Mouse (Mus musculus) heart, adult 10 weeks (tissue): ENCODE measurements around the gene Tmem54. TPM values are rescaled to one million over a fixed set of nuclear protein-coding genes. Genes with fewer than 3 reads are reported as not detected.

ENCODE experiments used
- polyA plus RNA-seq: library from polyadenylated mRNA; stranded (reverse); fragments of 350-450 nt; fragmentation: Illumina TruSeq; extraction: RNeasy Lipid Tissue Mini Kit (QIAGEN cat#74804); gene quantifications from one replicate; pipeline ENCODE4 v1.2.3, GENCODE M21; 2014; ENCODE audit warnings: low read depth, low replicate concordance

Tmem54 gene
- not detected for polyA plus RNA-seq

DNA sequence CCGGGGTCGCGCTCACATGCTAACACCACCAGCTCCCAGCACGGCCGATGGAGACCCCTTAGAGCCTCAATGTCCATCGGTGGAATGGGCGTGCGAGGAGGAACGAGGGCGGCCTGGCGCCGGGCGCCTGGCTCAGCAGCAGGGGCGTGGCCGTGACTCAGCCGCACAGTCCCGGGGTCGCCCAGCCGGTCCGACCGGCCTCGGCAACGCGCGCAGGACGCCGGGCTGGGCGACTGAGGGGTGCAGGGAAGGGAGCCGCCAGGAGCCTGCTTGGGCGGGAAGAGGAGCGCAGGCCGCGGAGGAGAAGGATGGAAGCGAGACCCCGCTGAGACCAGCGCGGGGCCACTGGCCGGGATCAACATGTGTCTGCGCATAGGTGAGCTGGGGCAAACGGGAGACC lies at the start of gene Tmem54:
Tmem54 (plus strand) TSS at position 193 of the 400 bp plus-strand sequence.

DNA sequence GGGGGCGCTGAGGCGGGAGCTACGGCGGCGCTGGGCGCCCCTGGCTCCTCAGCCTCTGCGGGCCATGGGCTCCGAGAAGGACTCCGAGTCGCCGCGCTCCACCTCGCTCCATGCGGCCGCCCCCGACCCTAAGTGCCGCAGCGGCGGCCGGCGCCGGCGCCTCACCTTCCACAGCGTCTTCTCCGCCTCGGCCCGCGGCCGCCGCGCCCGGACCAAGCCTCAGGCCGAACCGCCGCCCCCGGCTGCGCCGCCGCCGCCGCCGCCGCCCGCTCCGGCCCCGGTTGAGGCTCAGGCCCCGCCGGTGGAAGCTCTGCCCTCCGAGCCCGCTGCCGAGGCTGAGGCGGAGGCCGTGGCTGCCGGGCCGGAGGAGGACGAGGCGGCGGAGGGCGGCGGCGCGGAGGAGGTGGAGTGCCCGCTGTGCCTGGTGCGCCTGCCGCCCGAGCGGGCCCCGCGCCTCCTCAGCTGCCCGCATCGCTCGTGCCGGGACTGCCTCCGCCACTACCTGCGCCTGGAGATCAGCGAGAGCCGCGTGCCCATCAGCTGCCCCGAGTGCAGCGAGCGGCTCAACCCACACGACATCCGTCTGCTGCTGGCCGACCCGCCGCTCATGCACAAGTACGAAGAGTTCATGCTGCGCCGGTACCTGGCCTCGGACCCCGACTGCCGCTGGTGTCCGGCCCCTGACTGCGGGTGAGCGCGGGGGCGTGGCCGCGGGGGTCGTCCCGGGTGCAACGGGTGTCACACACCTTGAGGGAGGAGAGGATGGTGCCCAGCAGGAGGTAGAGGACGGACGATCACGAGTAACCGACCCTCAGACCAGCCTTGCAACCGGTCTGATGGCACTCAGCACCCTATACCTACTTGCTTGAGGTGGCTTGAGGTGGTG lies 46.9 kb upstream of the Tmem54 start, which contains the start of gene Rnf19b:
Rnf19b (plus strand) TSS at position 65 of the 886 bp plus-strand sequence.

DNA sequence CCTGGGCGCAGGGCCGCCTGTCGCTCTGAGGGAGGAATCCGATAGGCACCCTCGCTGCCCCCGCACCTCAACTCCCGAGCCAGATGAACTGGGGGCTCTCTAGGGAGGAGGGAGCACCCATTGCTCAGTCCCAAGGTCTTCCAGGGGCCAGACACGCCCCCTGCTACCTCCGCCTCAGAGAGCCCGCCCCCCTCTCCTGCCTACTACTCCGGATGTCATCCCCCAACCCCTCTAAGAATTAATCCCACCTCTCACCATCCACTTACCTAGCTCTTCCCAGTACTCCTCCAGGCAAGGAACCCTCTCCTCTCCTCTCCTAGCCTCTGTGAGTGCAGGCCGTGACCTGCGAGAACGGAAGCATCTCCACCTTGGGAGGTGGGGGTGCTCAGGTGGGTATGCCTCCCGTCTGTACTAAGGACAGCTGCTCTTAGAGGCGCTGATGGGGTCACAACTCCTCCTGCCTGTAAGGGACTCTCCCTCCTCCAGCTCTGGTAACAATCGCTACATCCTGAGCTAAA lies 16.3 kb downstream of the Tmem54 start, which contains the start of gene Hpca:
Hpca (minus strand) TSS at position 468 of the 518 bp plus-strand sequence.

DNA sequence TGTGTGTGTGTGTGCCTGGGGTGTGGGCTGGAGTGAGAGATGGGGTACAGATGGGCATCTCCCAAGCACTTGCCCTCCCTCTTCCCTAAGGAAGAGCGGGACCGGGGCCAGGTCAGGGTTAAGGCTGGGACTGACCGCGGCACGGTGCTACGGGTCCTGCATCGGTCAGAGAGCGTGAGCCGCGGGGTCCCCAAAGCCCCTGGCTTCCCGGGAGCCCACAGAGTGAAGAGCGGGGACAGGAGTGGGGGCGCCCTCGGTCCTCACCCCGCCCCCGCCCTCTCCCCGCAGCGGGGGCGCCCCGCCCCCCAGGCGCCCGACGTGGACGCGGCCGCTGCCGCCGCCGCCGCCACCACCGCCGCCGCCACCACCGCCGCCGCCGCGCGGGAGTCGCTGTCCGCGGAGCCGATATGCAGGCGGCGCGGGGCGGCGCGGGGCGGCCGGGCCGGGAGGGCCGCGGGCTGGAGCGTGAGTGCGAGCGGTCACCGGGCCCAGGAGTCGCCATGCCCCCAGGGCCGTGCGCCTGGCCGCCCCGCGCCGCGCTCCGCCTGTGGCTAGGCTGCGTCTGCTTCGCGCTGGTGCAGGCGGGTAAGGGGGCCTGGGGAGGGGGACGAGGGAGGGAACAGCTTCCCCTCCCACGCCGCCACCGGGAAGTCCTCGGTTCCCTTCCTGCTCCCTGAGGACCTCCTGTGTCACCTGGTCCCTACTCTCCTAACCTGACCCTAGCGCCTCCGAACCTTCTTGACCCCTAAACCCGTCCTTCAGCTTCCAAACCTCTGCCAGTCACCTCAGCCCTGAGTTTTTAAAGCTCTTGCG lies 31.4 kb downstream of the Tmem54 start, which contains the start of gene Fndc5:
Fndc5 (plus strand) TSS at position 421 of the 813 bp plus-strand sequence.

Other genes with a start within 250 kb of the Tmem54 start
- 1.0 TPM for gene Trim62, start 222.0 kb upstream of the Tmem54 start, polyA plus RNA-seq
- gene Azin2, start 143.1 kb upstream of the Tmem54 start, polyA plus RNA-seq, result 2.6 TPM
- 80.0 TPM for gene Ak2, start 113.6 kb upstream of the Tmem54 start, polyA plus RNA-seq
- 25.3 TPM for gene Rnf19b, start 47.3 kb upstream of the Tmem54 start, polyA plus RNA-seq
- gene Hpca, start 16.5 kb downstream of the Tmem54 start, polyA plus RNA-seq, result 0.39 TPM
- gene Fndc5, start 31.5 kb downstream of the Tmem54 start, polyA plus RNA-seq, result 330 TPM
- 12.3 TPM for gene S100pbp, start 84.2 kb downstream of the Tmem54 start, polyA plus RNA-seq
- 23.2 TPM for gene Yars, start 84.2 kb downstream of the Tmem54 start, polyA plus RNA-seq
- 2.6 TPM for gene C77080, start 155.9 kb downstream of the Tmem54 start, polyA plus RNA-seq
- 21.0 TPM for gene Sync, start 182.1 kb downstream of the Tmem54 start, polyA plus RNA-seq
- gene Rbbp4, start 229.8 kb downstream of the Tmem54 start, polyA plus RNA-seq, result 41.0 TPM
- 33.3 TPM for gene Zbtb8os, start 230.1 kb downstream of the Tmem54 start, polyA plus RNA-seq